Mouse (Mus musculus) liver, embryonic 16.5 days (tissue): ENCODE data around the gene Hmcn1. TPM values are rescaled to one million over a fixed set of nuclear protein-coding genes. Genes with fewer than 3 reads are reported as not detected.

ENCODE experiments used
- ATAC-seq: fragments of 200-750 bp; cut with Nextera tagmentation; 2 replicates; pipeline ENCODE4 v1.8.0; 2017; ENCODE audit warnings: low read depth, mild to moderate bottlenecking, moderate number of reproducible peaks, moderate library complexity
- H3K27ac ChIP-seq: fragments of 300-500 bp; sonication (generic); 2 replicates; pipeline ENCODE4 v1.5.1; 2014; ENCODE audit warnings: mild to moderate bottlenecking, low read length
- H3K27me3 ChIP-seq: fragments of 300-500 bp; sonication (generic); 2 replicates; pipeline ENCODE4 v1.6.1; 2014; ENCODE audit warnings: low read depth, low read length, mixed read lengths; ENCODE audit not compliant: control insufficient read depth, insufficient read depth
- H3K36me3 ChIP-seq: fragments of 300-500 bp; sonication (generic); 2 replicates; pipeline ENCODE4 v1.6.1; 2014; ENCODE audit warnings: mild to moderate bottlenecking; ENCODE audit not compliant: control insufficient read depth, insufficient read depth
- H3K4me1 ChIP-seq: fragments of 300-500 bp; sonication (generic); 2 replicates; pipeline ENCODE4 v1.6.1; 2014; ENCODE audit warnings: low read depth, low read length, mixed read lengths; ENCODE audit not compliant: control insufficient read depth
- H3K4me2 ChIP-seq: fragments of 300-500 bp; sonication (generic); 2 replicates; pipeline ENCODE4 v1.6.1; 2014; ENCODE audit warnings: low read depth, low read length, mixed read lengths
- H3K4me3 ChIP-seq: fragments of 300-500 bp; sonication (generic); 2 replicates; pipeline ENCODE4 v1.5.1; 2014; ENCODE audit warnings: low read depth, mild to moderate bottlenecking, low read length
- H3K9ac ChIP-seq: fragments of 300-500 bp; sonication (generic); 2 replicates; pipeline ENCODE4 v1.6.1; 2014; ENCODE audit warnings: low read depth, low read length
- H3K9me3 ChIP-seq: fragments of 300-500 bp; sonication (generic); replicated peaks from 2 replicates; pipeline ENCODE4 v1.6.1; 2016; ENCODE audit warnings: low read length; ENCODE audit not compliant: control insufficient read depth
- WGBS: fragments of 180-500 bp; shearing (Covaris S2); extraction: QIAGEN DNeasy Blood & Tissue Kit; methylation state at CpG from one replicate; pipeline ENCODE4 v1.1.7; 2014; ENCODE audit not compliant: insufficient replicate concordance; 5-methylcytosine and 5-hydroxymethylcytosine counted together
- polyA plus RNA-seq: library from polyadenylated mRNA; unstranded; fragments of >200 nt; fragmentation: Nextera tagmentation; extraction: Ambion mirVana; gene quantifications from 2 replicates; pipeline ENCODE4 v1.2.1, GENCODE M21; 2015

Hmcn1 gene
- polyA plus RNA-seq, 1 experiment from 2014 or later, result 2.0 TPM

- no peak for ATAC-seq
- no peaks in the 10 kb centered on the region for H3K36me3 ChIP-seq
- no peak overlapping the region for H3K4me2 ChIP-seq
- no peak overlapping the region for H3K9ac ChIP-seq
- H3K9me3 ChIP-seq, result no peaks in the 10 kb centered on the region
- H3K27me3 ChIP-seq, result no peaks in the 10 kb centered on the region
- 59% methylated on average over 8 of the region's 8 CpGs for WGBS
- no peaks in the 10 kb centered on the region for H3K4me1 ChIP-seq
- H3K4me3 ChIP-seq, result no peak overlapping the region
- no peak overlapping the region for H3K27ac ChIP-seq
These were observed 192.5 kb downstream of the Hmcn1 start for GRCm38 (mm10) chr1:150800611-150801263.

- 57% methylated on average over 5 of the region's 5 CpGs for WGBS
These were observed 194.6 kb downstream of the Hmcn1 start for GRCm38 (mm10) chr1:150798651-150799050.

GRCm38 (mm10) chr1:150786746-150787145 is 206.5 kb downstream of the Hmcn1 start:
- H3K36me3 ChIP-seq, result no peaks in the 10 kb centered on the region
- no peak overlapping the region for H3K27ac ChIP-seq
- no peaks in the 10 kb centered on the region for H3K4me1 ChIP-seq
- no peak overlapping the region for H3K4me3 ChIP-seq
- H3K4me2 ChIP-seq, result no peak overlapping the region
- ATAC-seq, result no peak
- no peak overlapping the region for H3K9ac ChIP-seq
- no peaks in the 10 kb centered on the region for H3K9me3 ChIP-seq
- WGBS, result 65% methylated on average over 6 of the region's 6 CpGs
- H3K27me3 ChIP-seq, result no peaks in the 10 kb centered on the region

More at GRCm38 (mm10) chr1:150798651-150799050, 194.6 kb downstream of the Hmcn1 start:
- no peaks in the 10 kb centered on the region for H3K27me3 ChIP-seq
- no peak overlapping the region for H3K27ac ChIP-seq
- H3K4me3 ChIP-seq, result no peak overlapping the region
- no peak for ATAC-seq
- no peaks in the 10 kb centered on the region for H3K9me3 ChIP-seq
- H3K4me2 ChIP-seq, result no peak overlapping the region
- H3K36me3 ChIP-seq, result no peaks in the 10 kb centered on the region
- H3K9ac ChIP-seq, result no peak overlapping the region
- no peaks in the 10 kb centered on the region for H3K4me1 ChIP-seq

GRCm38 (mm10) chr1:150783070-150783842 is 210.0 kb downstream of the Hmcn1 start:
- Histone ChIP-seq H3K27me3 (no peaks in the 10 kb centered on the region), H3K27ac (no peak overlapping the region), H3K36me3 (no peaks in the 10 kb centered on the region), H3K9ac (no peak overlapping the region), H3K4me3 (no peak overlapping the region), H3K9me3 (no peaks in the 10 kb centered on the region), H3K4me2 (no peak overlapping the region), H3K4me1 (no peaks in the 10 kb centered on the region)
- 71% methylated on average over 15 of the region's 15 CpGs for WGBS
- ATAC-seq, result no peak

GRCm38 (mm10) chr1:150779902-150780301 is 213.3 kb downstream of the Hmcn1 start:
- no peaks in the 10 kb centered on the region for H3K9me3 ChIP-seq
- no peak overlapping the region for H3K4me3 ChIP-seq
- ATAC-seq, result no peak
- H3K4me1 ChIP-seq, result no peaks in the 10 kb centered on the region
- H3K27me3 ChIP-seq, result no peaks in the 10 kb centered on the region
- no peaks in the 10 kb centered on the region for H3K36me3 ChIP-seq
- WGBS, result 13% methylated on average over 2 of the region's 2 CpGs
- H3K27ac ChIP-seq, result no peak overlapping the region
- H3K9ac ChIP-seq, result no peak overlapping the region
- no peak overlapping the region for H3K4me2 ChIP-seq

DNA sequence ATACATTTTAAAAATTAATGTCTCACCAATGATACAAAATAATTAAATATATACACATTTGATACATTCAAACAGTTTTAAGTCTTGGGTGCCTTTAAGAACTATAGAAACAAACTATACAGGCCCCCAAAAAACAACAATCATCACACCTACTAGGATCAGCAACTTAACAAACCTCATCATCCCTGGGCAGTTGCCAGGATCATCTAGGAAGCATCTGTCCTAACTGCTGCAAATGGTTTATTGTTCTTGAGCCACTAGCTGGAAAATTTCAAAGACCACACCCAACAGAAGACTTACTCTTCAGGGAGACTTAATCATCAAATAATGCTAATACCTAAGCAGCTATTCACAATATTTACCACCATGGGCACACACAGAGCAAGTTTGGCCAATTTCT is 216.5 kb downstream of the Hmcn1 start:
- H3K27me3 ChIP-seq, result no peaks in the 10 kb centered on the region
- no peak overlapping the region for H3K9ac ChIP-seq
- no peak overlapping the region for H3K27ac ChIP-seq
- H3K9me3 ChIP-seq, result no peaks in the 10 kb centered on the region
- H3K4me3 ChIP-seq, result no peak overlapping the region
- H3K4me1 ChIP-seq, result no peaks in the 10 kb centered on the region
- no peak for ATAC-seq
- no peak overlapping the region for H3K4me2 ChIP-seq
- no peaks in the 10 kb centered on the region for H3K36me3 ChIP-seq

DNA sequence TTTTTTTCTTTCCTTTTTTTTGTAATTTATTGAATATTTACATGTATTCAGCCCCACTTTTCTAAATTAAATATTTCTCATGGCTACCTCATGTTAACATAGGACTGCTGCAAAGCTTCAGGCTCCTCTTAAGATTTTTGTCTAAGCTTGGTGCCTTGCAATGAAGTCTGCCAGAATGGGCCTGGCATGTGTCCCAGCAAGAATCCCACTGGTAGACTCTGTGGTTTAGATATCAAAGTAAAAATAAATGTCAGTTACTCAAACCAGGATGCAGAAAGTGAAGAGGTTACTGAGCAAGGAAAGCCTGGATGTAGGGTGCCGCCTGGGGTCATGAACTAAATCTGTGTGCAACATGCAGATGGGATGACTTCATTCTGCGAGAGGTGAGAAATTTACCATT is 217.5 kb downstream of the Hmcn1 start:
- 63% methylated on average over 2 of the region's 2 CpGs for WGBS

DNA sequence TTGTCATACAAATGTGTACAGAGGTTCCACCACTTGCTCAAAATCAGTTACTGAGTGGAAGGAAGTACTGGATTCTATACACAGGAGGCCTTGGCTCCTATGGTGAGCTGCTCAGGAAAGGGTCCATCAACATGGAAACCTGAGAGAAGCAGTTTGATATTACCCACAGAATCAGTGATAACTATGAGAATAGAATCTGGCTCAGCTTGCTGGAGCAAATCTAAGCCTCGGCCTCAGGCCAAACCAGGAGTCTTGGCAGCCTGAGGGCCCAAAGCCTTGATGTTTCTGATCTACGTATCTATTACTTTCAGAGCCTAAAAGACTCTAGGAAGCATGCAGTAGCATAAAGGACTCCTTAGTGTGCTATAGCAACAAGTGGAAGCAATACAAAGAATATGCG is 220.3 kb downstream of the Hmcn1 start:
- H3K27ac ChIP-seq, result no peak overlapping the region
- WGBS, result 59% methylated on average over 3 of the region's 3 CpGs
- no peak overlapping the region for H3K4me3 ChIP-seq
- no peak overlapping the region for H3K4me2 ChIP-seq
- H3K27me3 ChIP-seq, result no peaks in the 10 kb centered on the region
- H3K36me3 ChIP-seq, result no peaks in the 10 kb centered on the region
- H3K9me3 ChIP-seq, result no peaks in the 10 kb centered on the region
- no peaks in the 10 kb centered on the region for H3K4me1 ChIP-seq
- ATAC-seq, result no peak
- no peak overlapping the region for H3K9ac ChIP-seq

More for the DNA sequence above, 217.5 kb downstream of the Hmcn1 start:
- H3K9ac ChIP-seq, result no peak overlapping the region
- no peaks in the 10 kb centered on the region for H3K4me1 ChIP-seq
- no peak overlapping the region for H3K27ac ChIP-seq
- no peaks in the 10 kb centered on the region for H3K9me3 ChIP-seq
- no peak overlapping the region for H3K4me3 ChIP-seq
- H3K27me3 ChIP-seq, result no peaks in the 10 kb centered on the region
- ATAC-seq, result no peak
- no peak overlapping the region for H3K4me2 ChIP-seq
- H3K36me3 ChIP-seq, result no peaks in the 10 kb centered on the region

GRCm38 (mm10) chr1:150770948-150771521 is 222.2 kb downstream of the Hmcn1 start:
- WGBS, result 66% methylated on average over 7 of the region's 7 CpGs
- H3K9me3 ChIP-seq, result no peaks in the 10 kb centered on the region
- ATAC-seq, result no peak
- no peak overlapping the region for H3K4me2 ChIP-seq
- H3K4me1 ChIP-seq, result no peaks in the 10 kb centered on the region
- no peak overlapping the region for H3K27ac ChIP-seq
- H3K27me3 ChIP-seq, result no peaks in the 10 kb centered on the region
- no peaks in the 10 kb centered on the region for H3K36me3 ChIP-seq
- H3K9ac ChIP-seq, result no peak overlapping the region
- H3K4me3 ChIP-seq, result no peak overlapping the region
